Mouse (Mus musculus): Measurements from ENCODE around the gene Pard3b. TPM values are rescaled to one million over a fixed set of nuclear protein-coding genes. Genes with fewer than 3 reads are reported as not detected.

Gene Pard3b
- total RNA-seq, 1 experiment from 2014 or later, result 0.57 TPM

DNA sequence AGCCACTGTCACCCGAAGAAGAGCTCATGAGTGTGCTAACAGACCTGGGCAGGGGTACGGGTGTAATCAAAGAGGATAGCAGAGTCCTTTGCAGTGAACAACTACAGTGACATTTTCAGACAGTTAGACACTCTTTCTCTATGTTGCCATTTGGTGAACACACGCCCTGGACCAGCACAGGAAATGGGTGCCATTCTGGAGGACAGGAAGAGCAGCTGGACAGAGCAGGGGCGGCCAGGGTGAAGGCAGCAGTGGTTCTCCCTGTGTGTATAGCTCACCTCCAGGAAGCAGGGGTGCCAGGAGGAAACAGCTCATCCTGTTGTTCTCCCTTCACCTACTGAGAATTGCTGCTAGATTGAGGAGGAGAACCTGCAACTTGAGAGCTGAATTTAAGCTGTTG, 773.4 kb downstream of the Pard3b start:
- no peak for ATAC-seq (replicated peaks; ENCODE audit: insufficient number of reproducible peaks, low FRiP score, low TSS enrichment, poor library complexity, severe bottlenecking)

DNA sequence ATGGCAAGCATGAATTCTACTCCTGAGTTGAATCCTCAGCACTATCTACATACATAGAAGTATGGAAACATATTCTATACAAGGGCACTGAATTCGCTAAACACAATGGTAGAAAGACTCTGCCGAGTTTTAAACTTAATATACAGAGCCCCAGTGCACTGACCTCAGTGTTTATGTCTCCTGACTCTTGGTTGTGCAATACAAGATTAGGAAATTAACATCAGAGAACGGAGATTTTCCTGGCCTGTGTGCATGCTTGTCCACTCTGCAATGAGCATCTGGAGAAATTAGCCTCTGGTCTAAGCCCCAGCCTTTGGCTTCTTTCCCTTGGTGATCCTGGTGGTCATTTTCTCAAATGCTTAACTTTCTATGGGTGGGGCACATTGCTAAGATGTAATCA, 774.4 kb downstream of the Pard3b start:
- ATAC-seq (replicated peaks; ENCODE audit: insufficient number of reproducible peaks, low FRiP score, low TSS enrichment, poor library complexity, severe bottlenecking), result no peak

DNA sequence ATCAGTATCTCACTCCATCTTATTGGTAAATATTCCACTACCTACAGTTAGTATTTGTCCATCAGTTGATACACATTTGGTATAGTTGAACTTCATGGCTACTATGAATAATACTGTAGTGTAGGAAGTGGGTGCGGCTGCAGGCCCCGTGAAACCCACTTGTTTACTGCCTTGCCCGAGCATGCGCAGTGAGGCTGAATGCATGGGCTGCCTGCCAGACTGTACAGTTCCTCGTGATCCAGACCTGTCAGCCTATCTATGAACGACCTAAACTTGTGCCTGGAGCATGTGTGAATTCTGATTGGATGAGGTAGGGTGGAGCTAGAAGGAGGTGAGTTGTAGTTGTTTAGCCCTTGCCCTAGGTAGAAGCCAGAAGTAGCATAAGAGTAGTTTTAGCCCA, 775.9 kb downstream of the Pard3b start:
- ATAC-seq (replicated peaks; ENCODE audit: insufficient number of reproducible peaks, low FRiP score, low TSS enrichment, poor library complexity, severe bottlenecking), result no peak

DNA sequence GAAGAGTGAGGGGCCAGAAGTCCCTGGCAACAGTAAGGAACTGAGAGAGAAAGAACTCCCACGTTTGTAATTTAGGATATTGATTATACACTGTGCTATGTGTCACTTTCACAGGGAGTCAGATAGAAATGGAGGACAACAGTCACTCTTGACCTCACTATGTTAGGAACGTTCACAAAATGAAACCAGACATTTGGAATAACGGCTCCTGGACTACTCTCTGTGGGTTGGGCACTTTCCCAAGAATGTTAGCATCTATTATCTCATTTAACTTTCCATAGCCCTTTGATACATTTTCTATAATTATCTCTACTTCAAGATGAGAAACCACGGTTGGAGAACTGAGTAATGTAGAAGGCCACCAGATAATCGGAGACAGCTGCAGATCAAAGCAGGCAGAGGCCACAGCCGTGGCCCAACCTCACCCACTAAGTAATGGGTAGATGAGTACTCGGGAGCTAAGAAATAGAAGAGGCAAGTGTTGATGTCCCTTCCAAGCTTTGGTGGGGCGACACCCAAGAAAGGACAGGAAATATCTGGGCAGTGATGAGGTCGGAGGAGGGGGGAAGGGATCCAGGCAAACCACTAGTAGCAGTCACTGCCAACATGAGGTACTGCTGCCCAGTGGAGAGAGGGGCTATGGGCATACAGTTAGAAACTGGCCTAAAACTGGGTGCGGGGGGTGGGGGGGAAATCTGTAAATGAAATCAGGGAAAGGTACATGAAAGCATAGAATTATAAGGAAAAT, 778.2 kb downstream of the Pard3b start:
- no peak for ATAC-seq (replicated peaks; ENCODE audit: insufficient number of reproducible peaks, low FRiP score, low TSS enrichment, poor library complexity, severe bottlenecking)

DNA sequence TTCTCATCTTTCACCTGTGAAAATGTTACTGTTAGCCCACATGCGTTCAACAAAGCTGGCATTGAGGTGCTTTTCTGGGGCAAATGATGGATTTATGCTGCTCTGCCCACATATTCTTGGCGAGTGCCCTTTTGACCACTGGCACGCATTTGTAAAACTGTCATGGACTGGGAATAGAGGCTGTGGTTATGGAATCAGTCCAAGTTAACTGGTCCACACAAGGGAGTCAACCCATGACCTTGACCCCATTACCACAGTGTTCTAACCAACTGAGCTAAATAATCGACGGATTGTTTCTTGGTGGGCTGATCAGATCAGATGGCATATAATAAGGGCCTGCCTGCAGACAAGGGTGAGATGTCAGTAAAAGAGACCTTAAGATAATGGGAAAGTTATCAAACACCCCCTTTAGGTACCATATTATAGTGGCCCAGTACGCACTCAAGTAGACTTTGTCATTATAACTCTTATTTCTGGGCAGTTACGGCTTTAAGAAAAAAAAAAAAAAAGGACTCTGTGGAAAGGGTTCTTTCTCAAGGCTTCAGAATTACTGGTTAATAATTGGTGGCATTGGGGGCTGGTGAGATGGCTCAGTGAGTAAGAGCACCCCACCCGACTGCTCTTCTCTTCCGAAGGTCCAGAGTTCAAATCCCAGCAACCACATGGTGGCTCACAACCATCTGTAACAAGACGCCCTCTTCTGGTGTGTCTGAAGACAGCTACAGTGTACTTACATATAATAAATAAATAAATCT, 784.4 kb downstream of the Pard3b start:
- no peak for ATAC-seq (replicated peaks; ENCODE audit: insufficient number of reproducible peaks, low FRiP score, low TSS enrichment, poor library complexity, severe bottlenecking)

DNA sequence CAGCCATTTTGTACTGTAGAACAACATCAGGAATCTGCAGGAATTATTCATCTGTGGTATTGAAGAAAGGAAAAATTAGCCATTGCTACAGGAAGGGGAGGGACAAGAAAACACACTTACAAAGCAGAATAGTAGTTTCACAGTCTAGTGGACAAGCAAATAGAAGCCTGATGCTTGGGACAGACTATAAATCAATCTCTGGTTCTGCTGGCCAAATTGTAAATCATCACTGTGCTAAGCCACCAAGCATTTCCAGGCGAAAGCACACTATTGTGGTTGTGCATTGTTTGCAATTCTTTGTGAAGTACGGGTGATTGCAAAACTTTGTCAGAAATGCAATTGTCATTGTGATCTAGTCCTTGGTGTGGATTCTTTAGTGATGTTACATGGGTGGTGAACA, 786.7 kb downstream of the Pard3b start:
- no peak for ATAC-seq (replicated peaks; ENCODE audit: insufficient number of reproducible peaks, low FRiP score, low TSS enrichment, poor library complexity, severe bottlenecking)

DNA sequence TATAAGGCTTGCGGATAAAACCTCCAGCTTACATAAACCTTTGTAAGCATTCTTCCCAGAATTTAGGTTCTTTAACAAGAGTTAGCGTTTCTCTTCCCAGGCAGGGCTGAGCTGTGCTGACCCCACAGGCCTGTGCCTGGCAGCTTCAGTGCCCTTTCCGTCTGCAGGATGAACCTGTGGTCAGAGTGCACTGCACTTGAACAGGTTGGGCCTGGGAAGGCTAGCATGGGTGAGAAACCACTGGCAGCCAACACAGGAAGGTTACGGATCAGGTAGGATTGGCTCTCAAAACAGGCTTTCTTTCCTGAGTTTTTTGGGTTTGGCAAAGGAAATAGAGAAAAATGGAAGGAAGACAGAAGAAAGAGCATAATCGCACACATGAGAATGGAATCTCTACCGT, 790.1 kb downstream of the Pard3b start:
- ATAC-seq (replicated peaks; ENCODE audit: insufficient number of reproducible peaks, low FRiP score, low TSS enrichment, poor library complexity, severe bottlenecking), result no peak

DNA sequence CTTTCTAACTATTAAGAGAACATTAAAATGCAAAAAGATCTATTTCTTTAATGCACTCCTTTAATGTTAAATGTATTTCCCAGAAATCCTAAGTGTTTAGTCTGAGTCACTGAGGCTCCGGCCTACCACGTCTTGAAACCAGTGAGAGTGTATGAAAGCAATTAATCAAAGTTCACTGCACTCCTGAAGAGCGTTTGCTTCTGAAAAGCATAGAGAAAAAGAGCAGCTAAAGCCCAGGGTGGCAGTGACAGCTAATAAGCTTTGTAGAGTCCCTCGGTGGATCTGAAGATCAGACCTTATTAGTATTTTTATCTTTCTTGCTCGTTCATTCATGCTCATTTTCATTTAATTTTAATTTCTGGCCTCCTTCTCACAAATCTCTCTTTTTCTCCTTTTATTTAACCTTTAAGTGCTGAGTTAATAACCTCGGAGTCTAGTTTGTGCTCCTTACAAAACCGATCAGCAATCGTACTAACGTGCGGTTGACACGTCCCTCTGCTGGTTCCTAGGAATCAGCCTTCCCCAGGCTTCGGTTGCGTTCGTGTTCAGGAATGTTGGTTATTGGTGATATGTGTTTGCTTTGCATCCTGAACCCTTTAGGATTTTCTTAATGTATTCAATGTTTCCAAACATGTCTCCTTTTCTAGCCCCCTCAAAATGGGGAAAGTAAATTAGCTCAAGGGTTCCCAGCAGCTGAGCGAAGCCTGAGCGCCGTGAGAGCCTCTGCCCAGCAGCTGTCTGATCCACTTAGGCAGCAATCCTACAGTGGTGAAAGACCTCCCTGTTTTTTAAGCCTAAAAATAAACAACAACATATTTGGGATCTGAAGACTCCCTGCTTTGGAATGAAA, 790.9 kb downstream of the Pard3b start:
- ATAC-seq (replicated peaks; ENCODE audit: insufficient number of reproducible peaks, low FRiP score, low TSS enrichment, poor library complexity, severe bottlenecking), result no peak

DNA sequence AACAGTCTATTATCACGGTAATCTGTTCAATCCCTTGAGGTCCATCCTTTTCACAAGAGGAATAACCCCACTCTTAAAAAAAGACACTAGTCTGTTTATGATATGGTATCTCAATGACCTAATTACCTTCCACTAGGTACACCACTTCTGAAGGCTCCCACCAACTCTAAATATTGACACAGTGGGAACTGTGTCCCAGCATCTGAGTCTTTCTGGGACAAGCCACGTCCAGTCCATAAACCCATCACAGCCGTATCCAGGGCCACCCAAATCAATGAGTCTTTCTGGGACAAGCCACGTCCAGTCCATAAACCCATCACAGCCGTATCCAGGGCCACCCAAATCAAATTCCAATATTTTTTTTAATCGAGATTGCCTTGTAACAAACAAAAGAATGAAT, 792.4 kb downstream of the Pard3b start:
- no peak for ATAC-seq (replicated peaks; ENCODE audit: insufficient number of reproducible peaks, low FRiP score, low TSS enrichment, poor library complexity, severe bottlenecking)

DNA sequence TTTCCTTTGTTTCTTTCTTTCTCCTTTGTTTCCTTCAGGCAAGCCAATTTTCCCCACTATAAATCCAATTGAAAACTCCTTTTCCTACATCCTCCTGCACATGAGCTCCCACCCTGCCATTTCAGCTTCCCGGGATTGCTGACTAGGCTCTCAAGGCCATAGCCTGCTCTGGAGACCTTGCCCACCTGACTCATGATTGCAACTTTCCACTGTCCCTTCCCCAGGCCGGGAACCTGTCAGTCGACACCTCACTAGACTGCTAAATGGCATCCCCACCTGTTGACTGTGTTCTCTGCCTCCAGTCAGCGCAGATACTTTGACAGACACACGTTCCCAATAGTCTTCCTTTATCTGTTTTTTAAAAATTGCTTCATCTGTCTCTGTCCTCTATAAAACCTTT, 795.3 kb downstream of the Pard3b start:
- ATAC-seq (replicated peaks; ENCODE audit: insufficient number of reproducible peaks, low FRiP score, low TSS enrichment, poor library complexity, severe bottlenecking), result no peak

DNA sequence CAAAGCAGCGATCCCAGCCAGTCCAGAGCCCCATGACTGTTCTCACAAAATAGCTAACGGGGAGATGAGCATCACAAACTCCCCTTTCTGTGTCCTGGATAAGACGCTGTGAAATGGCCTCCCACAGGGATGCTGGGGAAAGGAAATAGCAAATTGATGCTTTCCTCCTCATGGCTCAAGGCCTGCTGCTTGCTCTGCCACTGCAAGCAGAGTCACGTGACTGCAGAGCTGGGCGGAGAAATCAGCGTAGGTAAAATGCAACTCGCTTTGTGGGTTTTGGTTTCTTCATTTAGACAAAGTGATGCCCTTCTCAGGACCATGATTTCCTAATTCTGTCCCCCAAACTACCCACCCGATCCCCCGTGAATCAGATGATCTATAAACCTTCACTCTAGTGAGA, 797.2 kb downstream of the Pard3b start:
- no peak for ATAC-seq (replicated peaks; ENCODE audit: insufficient number of reproducible peaks, low FRiP score, low TSS enrichment, poor library complexity, severe bottlenecking)

DNA sequence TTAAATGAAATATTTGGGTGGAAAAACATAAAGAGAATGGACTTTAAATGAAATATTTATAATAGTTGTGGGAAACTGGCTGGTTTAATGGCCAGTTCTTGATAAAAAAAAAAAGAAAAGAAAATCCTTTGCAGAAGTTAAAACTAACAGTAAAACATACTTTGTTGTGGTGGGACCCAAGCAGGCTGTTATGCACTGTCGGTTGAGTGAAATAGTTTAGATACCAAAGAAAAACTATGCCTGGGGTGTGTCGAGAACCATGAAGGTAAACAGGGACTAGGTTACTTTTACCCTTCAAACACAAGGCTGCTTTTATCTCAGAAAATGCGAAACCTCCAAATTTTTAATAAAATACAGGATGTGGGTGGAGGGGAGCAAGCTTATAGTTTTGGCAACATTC, 797.7 kb downstream of the Pard3b start:
- ATAC-seq (replicated peaks; ENCODE audit: insufficient number of reproducible peaks, low FRiP score, low TSS enrichment, poor library complexity, severe bottlenecking), result no peak

DNA sequence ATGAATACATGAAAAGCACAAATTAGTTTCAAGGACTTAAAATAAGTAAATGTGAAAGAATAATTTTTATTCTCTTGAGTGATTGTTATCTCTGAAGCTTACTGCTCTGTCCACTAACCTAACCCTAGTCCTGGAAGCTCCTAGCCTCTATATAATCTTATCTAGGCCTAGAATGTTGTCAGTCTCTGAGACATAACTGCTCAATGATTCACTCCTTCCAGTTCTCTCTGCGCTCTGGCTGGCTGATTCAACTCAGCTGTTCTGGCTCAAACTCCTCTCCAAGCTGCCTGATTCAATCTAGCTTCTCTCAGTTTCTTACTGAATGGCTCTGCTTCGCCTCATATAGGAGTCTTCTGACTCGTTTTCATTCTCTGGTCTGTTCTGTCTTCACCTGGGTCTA, 798.9 kb downstream of the Pard3b start:
- no peak for ATAC-seq (replicated peaks; ENCODE audit: insufficient number of reproducible peaks, low FRiP score, low TSS enrichment, poor library complexity, severe bottlenecking)

DNA sequence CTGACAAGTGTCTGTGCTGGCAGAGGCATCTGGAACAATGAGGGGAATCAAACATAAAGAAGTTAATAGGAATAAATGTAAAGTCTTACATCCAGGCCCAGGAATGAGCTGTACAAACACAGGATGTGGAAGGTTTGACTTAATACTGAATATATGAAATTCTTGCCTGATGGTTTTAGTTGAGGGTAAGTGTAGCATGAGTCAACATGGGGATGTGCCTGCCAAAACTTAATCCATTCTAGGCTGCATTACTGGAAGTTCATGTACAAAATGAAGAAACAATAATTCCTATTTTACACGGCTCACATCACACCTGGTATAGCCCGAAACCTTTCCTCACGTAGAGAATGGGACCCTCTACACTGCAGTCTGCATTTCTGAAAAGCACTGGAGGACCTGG, 805.8 kb downstream of the Pard3b start:
- ATAC-seq (replicated peaks; ENCODE audit: insufficient number of reproducible peaks, low FRiP score, low TSS enrichment, poor library complexity, severe bottlenecking), result no peak

DNA sequence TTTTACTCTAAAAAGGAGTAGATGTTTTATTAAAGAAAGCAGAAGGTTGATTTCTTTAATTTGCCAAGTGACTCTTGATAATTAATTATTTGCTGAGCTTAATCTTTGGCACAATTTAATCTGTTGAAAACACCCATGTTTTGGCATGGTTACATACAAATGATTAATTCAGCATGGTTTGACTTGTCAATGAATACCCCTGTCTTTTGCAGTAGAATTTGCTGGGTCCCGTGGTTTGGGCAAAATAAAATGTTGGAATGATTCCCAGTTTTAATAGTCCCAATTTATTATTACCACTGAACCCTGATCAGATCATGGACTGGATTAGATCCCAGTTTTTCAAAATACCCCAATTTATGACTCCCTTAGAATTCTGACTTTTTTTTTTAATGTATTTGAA, 808.2 kb downstream of the Pard3b start:
- ATAC-seq (replicated peaks; ENCODE audit: insufficient number of reproducible peaks, low FRiP score, low TSS enrichment, poor library complexity, severe bottlenecking), result no peak

DNA sequence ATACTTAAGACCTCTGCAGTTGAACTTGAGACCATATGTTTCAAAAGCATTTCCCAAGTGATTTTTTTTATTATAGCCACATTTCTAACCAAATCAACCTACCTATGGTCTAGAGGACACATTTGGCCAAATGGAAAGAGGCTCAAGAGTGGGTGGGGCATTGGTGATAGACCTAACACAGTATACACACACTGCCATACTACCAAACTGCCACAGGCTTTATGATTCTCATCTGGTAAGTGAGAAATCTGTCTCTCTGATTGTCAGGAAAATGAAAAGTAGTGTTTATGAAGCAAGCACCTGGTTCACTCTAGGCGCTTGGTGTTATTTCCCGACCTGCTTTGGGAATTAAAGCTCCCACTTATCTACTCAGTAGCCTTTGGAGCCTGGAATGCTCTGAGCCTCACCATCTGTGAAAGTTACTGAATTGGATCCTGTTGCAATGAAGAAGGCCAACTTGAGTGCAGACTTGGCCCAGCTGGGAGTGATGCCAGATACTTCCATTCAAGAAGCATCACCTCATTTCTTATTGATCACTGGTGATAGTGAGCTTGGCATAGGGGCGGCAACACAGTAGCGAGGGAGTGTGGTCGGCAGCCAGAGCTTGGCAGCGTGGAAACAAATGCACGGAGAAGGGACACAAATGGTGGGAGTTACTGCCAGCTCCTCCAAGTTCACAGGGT, 810.7 kb downstream of the Pard3b start:
- no peak for ATAC-seq (replicated peaks; ENCODE audit: insufficient number of reproducible peaks, low FRiP score, low TSS enrichment, poor library complexity, severe bottlenecking)

DNA sequence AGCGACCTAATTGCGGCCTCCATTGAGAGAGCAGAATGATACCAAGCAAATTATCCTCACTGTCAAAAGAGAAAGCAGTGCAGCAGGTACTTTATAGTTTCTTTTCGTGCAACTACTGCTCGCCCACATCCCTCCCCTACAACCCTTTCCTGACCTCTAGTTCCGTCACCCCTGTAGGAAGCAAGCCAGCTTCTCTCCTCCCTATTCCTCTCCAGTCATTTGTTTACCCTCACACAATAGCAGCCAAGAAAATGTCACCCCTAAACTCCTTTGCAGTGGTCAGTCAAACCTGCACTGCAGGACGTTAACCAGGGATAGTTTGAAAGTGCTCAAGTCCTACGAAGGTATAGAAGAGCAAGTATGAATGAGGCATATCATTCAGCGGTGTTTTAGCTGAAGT, 826.9 kb downstream of the Pard3b start:
- no peak for ATAC-seq (replicated peaks; ENCODE audit: insufficient number of reproducible peaks, low FRiP score, low TSS enrichment, poor library complexity, severe bottlenecking)

DNA sequence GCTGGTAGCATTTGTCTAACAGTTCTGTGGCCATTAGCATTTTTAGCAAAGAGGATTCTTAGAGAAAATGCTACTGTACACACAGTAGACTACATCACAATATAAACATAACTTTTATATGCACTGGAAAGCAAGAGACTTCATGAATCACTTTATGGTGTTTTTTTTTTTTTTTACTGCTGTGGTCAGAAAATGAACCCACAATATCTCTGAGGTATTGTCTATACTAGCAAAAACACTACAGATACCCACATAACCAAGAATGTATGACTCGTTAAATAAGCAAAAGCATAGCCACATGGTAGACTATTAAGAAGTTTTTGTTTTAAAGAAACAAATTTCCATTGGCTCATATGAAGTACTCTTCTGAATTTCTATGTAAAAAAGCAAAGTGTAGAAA, 827.9 kb downstream of the Pard3b start:
- ATAC-seq (replicated peaks; ENCODE audit: insufficient number of reproducible peaks, low FRiP score, low TSS enrichment, poor library complexity, severe bottlenecking), result no peak

DNA sequence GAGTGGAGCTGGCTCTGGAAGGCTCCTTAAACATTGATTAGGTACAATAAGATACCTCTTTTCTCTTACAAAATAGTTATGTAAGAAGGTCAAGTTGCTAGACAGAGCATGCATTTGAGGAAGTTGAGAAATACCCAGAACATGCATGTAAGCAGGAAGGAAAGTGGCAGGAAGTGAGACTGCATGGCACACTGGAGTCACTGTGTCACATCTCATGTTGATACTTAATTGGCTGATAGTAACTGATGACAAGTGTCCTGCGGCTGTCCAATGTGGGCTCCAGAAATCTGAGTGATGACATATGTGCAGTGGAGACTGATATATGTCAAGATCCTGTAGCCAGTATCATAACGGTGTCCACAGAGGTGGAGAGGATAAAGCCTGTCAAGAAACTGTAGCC, 844.4 kb downstream of the Pard3b start:
- ATAC-seq (replicated peaks; ENCODE audit: insufficient number of reproducible peaks, low FRiP score, low TSS enrichment, poor library complexity, severe bottlenecking), result peak; percentile 100

Measured in monocyte, adult 5-6 weeks (primary cell).